Comparison of ENCODE assay signal across 20 mouse cellular contexts in the genomic region with DNA sequence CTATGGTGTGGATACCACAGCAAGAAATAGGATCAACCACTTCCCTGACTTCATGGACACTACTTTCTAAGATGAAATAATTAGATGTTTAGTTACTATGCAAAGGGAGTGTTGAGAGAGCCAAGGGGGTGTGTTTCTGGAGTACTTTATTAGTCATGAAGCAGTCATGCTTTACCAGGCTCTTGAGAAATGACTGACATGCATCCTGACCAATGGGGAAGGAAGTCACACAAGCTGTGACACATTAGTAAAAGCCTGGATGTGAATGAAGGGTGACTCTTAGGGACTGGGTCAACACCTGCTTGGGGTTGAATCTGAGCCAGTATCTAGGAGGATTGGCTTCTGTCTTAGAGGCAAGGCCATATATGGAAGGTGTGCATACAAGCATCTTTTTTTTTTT.
DNase-seq lines count a peak whose midpoint lies in the region; ATAC-seq and TF ChIP-seq lines count a peak whose summit lies in the region.
"Had no signal": no experiment of that assay in that cellular context is flagged by ENCODE, and none has a peak within 500 bp of the region (broad histone marks: within the 10 kb centered on the region; RNA-seq: fewer than 3 reads in every experiment).

No protein-coding gene starts in this region.

- no peak for TF ChIP-seq RAD21 in CH12.LX (IDR thresholded peaks at IDR 0.05; ENCODE audit: low read depth, low read length)

- no peak for TF ChIP-seq CTCF in CH12.LX (conservative IDR thresholded peaks at IDR 0.05 in 1 of 2, IDR thresholded peaks at IDR 0.05 in 1 of 2; ENCODE audit: low read depth in 2 of 2, low read length in 2 of 2)

- H3K36me3 ChIP-seq in CH12.LX (replicated peaks in 1 of 2; ENCODE audit: control insufficient read depth in 1 of 2, insufficient read depth in 1 of 2, low read length in 1 of 2) = no peaks in the 10 kb centered on the region
- no peaks in the 10 kb centered on the region for H3K36me3 ChIP-seq in kidney, embryonic 14.5 days (ENCODE audit: control insufficient read depth, insufficient read depth, low read length)
- H3K36me3 ChIP-seq: heart, embryonic 13.5 days; hindbrain, embryonic 12.5 days; midbrain, embryonic 10.5 days had no signal

- H3K4me1 ChIP-seq in CH12.LX (ENCODE audit: control insufficient read depth in 1 of 2, insufficient read depth in 2 of 2) = peaks cover 0 to 3% of the 10 kb centered on the region in 2 experiments; a peak in 1 of 4 replicates
- no peaks in the 10 kb centered on the region for H3K4me1 ChIP-seq in kidney, embryonic 14.5 days (ENCODE audit: control insufficient read depth, insufficient read depth, low read length)
- H3K4me1 ChIP-seq: hindbrain, embryonic 12.5 days; midbrain, embryonic 10.5 days had no signal

- DNase-seq in 416B (ENCODE audit: low read depth) = peak; percentile 80
- DNase-seq in CH12.LX (ENCODE audit: extremely low read depth) = peak; percentile 73
- peak; percentile 8 for DNase-seq in c-Kit-positive CD71-negative TER-119-negative erythroid progenitor cells, embryonic 14.5 days (ENCODE audit: low read depth)
- DNase-seq in lung, postnatal 36 days = peak; percentile 74
- no peak for DNase-seq in kidney, adult 9 months
- no peak for DNase-seq in adrenal gland, adult 18-20 months (ENCODE audit: low spot score in 2 of 2)
- DNase-seq: adrenal gland, adult 2 months; cerebellum, adult 8-10 months; gastrocnemius, postnatal 14 days; heart, adult 2 months; heart, postnatal 14 days; kidney, adult 11 months; kidney, postnatal 14 days; thymus, postnatal 25 days had no signal

- H3K27ac ChIP-seq in CH12.LX (ENCODE audit: insufficient read depth, low read depth) = no peak overlapping the region
- H3K27ac ChIP-seq in kidney, embryonic 14.5 days (ENCODE audit: low read depth, low read length) = no peak overlapping the region
- H3K27ac ChIP-seq: heart, adult 2 months; heart, embryonic 13.5 days; hindbrain, embryonic 12.5 days; midbrain, embryonic 10.5 days had no signal

- H3K79me2 ChIP-seq in CH12.LX (replicated peaks; ENCODE audit: control insufficient read depth, extremely low read depth, insufficient read depth, poor library complexity, severe bottlenecking) = no peaks in the 10 kb centered on the region

- H3K9me3 ChIP-seq in CH12.LX (replicated peaks; ENCODE audit: low read length) = peaks cover 2% of the 10 kb centered on the region
- H3K9me3 ChIP-seq in kidney, embryonic 14.5 days (ENCODE audit: control insufficient read depth, low read length) = no peaks in the 10 kb centered on the region
- H3K9me3 ChIP-seq: heart, embryonic 13.5 days; hindbrain, embryonic 12.5 days; midbrain, embryonic 10.5 days had no signal

- no peak for TF ChIP-seq EP300 in CH12.LX (IDR thresholded peaks at IDR 0.05; ENCODE audit: low read length)

- H3K4me3 ChIP-seq in CH12.LX (replicated peaks in 1 of 3; ENCODE audit: low read depth in 2 of 3, low read length in 2 of 3, poor library complexity in 1 of 3) = no peak overlapping the region
- no peak overlapping the region for H3K4me3 ChIP-seq in kidney, embryonic 14.5 days (ENCODE audit: low read length)
- H3K4me3 ChIP-seq: heart, adult 2 months; heart, embryonic 13.5 days; hindbrain, embryonic 12.5 days; midbrain, embryonic 10.5 days had no signal

- no peak for ATAC-seq in kidney, embryonic 14.5 days (ENCODE audit: low FRiP score, low TSS enrichment)
- ATAC-seq: forebrain, embryonic 16.5 days; midbrain, embryonic 16.5 days had no signal

- H3K4me2 ChIP-seq in CH12.LX (ENCODE audit: insufficient read depth, low read depth, poor library complexity, severe bottlenecking) = no peak overlapping the region
- H3K4me2 ChIP-seq in kidney, embryonic 14.5 days (replicated peaks; ENCODE audit: low read depth, low read length) = no peak overlapping the region
- H3K4me2 ChIP-seq: heart, embryonic 13.5 days; hindbrain, embryonic 12.5 days had no signal

- no peak for TF ChIP-seq POLR2A in CH12.LX (IDR thresholded peaks at IDR 0.05; ENCODE audit: low read depth, low read length)

- in situ Hi-C loops in CH12.LX (cut with MboI; ENCODE audit: low pct_ligation_motif_present, low pct_unique_long_range_greater_than_20kb, low sequenced_read_pairs) = no loop called here

- H3K9ac ChIP-seq in CH12.LX (ENCODE audit: insufficient read depth, low read depth) = no peak overlapping the region
- H3K9ac ChIP-seq in kidney, embryonic 14.5 days (ENCODE audit: low read depth, low read length) = no peak overlapping the region
- H3K9ac ChIP-seq: heart, embryonic 13.5 days; hindbrain, embryonic 12.5 days had no signal

- dilution Hi-C loops in CH12.LX (cut with MboI; ENCODE audit: extremely low pct_ligation_motif_present, extremely low pct_unique_long_range_greater_than_20kb, low sequenced_read_pairs) = no loop called here

- no peaks in the 10 kb centered on the region for H3K27me3 ChIP-seq in CH12.LX (replicated peaks)
- no peaks in the 10 kb centered on the region for H3K27me3 ChIP-seq in kidney, embryonic 14.5 days (ENCODE audit: control insufficient read depth, insufficient read depth, low read length)
- H3K27me3 ChIP-seq: heart, embryonic 13.5 days; hindbrain, embryonic 12.5 days had no signal

TF ChIP-seq in CH12.LX, 34 proteins besides CTCF, POLR2A, EP300 and RAD21:
- TF ChIP-seq ZNF384 (IDR thresholded peaks at IDR 0.05; ENCODE audit: low read depth, low read length) = peak; percentile 33; the same call in 1 of the 2 replicates
- TF ChIP-seq JUN (IDR thresholded peaks at IDR 0.05; ENCODE audit: insufficient read depth, low read depth, low read length) = no peak

Comparison
In these comparisons a context has a peak if more than half of its experiments do, and no peak if none do; other contexts are left out.
1. DNase-seq: peak in 416B (single experiment), CH12.LX (single experiment), c-Kit-positive CD71-negative TER-119-negative erythroid progenitor cells, embryonic 14.5 days (single experiment) and lung, postnatal 36 days (single experiment); none in kidney, adult 9 months (single experiment) and adrenal gland, adult 18-20 months (0 of 2).